Mouse (Mus musculus) liver, embryonic 15.5 days (tissue): ENCODE measurements around the gene Nxt2. TPM values are rescaled to one million over a fixed set of nuclear protein-coding genes. Genes with fewer than 3 reads are reported as not detected.
"Not testable (repeated sequence)": the region's sequence is repeated elsewhere in the genome, so short reads cannot be mapped to it uniquely, and the experiment has no call there.

Experiments used
- ATAC-seq: fragments of 200-750 bp; cut with Nextera tagmentation; 2 replicates; pipeline ENCODE4 v1.8.0; 2017; ENCODE audit warnings: moderate number of reproducible peaks, mild to moderate bottlenecking, moderate library complexity; ENCODE audit not compliant: insufficient read depth
- H3K27ac ChIP-seq: fragments of 300-500 bp; sonication (generic); replicated peaks from 2 replicates; pipeline ENCODE4 v1.5.1; 2015; ENCODE audit warnings: mild to moderate bottlenecking, inconsistent platforms
- H3K27me3 ChIP-seq: fragments of 300-500 bp; sonication (generic); 2 replicates; pipeline ENCODE4 v1.6.1; 2015; ENCODE audit warnings: mild to moderate bottlenecking, inconsistent platforms
- H3K36me3 ChIP-seq: fragments of 300-500 bp; sonication (generic); replicated peaks from 2 replicates; pipeline ENCODE4 v1.6.1; 2015; ENCODE audit warnings: moderate library complexity, mild to moderate bottlenecking, inconsistent platforms
- H3K4me1 ChIP-seq: fragments of 300-500 bp; sonication (generic); replicated peaks from 2 replicates; pipeline ENCODE4 v1.6.1; 2015; ENCODE audit warnings: inconsistent platforms
- H3K4me2 ChIP-seq: fragments of 300-500 bp; sonication (generic); 2 replicates; pipeline ENCODE4 v1.6.1; 2015; ENCODE audit warnings: moderate library complexity, mild to moderate bottlenecking, inconsistent platforms
- H3K4me3 ChIP-seq: fragments of 300-500 bp; sonication (generic); replicated peaks from 2 replicates; pipeline ENCODE4 v1.5.1; 2015; ENCODE audit warnings: mild to moderate bottlenecking, inconsistent platforms
- H3K9ac ChIP-seq: fragments of 300-500 bp; sonication (generic); 2 replicates; pipeline ENCODE4 v1.6.1; 2015; ENCODE audit warnings: moderate library complexity, mild to moderate bottlenecking, inconsistent platforms
- H3K9me3 ChIP-seq: fragments of 300-500 bp; sonication (generic); replicated peaks from 2 replicates; pipeline ENCODE4 v1.6.1; 2016; ENCODE audit warnings: inconsistent platforms
- WGBS: fragments of 180-500 bp; shearing (Covaris S2); methylation state at CpG from one replicate; pipeline ENCODE4 v1.1.7; 2015; ENCODE audit warnings: mixed read lengths; ENCODE audit not compliant: insufficient replicate concordance; 5-methylcytosine and 5-hydroxymethylcytosine counted together
- polyA plus RNA-seq: library from polyadenylated mRNA; unstranded; fragments of >200 nt; fragmentation: Nextera tagmentation; extraction: Ambion mirVana; gene quantifications from 2 replicates; pipeline ENCODE4 v1.2.1, GENCODE M21; 2015

The Nxt2 gene
- polyA plus RNA-seq, 1 experiment from 2014 or later = 7.1 TPM

DNA sequence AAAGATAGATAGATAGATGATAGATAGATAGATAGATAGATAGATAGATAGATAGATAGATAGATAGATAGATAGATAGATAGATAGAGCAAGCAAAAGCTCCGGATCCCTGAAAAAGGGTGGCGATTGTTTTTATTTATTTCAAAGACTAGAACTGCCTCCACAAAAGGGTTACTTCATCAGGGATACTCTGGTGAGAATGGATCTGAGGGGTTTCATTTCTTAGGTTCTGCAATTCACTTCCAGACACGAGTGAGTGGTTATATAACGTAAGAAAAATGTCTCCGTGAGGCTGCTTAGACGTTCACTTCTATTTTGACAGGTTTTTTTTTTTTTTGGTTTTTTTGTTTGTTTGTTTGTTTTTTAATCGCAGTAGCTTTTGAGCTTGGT, 2.2 kb downstream of the Nxt2 start:
- 34% methylated on average over 7 of the region's 7 CpGs for WGBS
- ATAC-seq = no peak
- peak overlapping the region; percentile 66 for H3K4me3 ChIP-seq
- no peaks in the 10 kb centered on the region; the same call in 1 of the 2 replicates for H3K4me1 ChIP-seq
- peak overlapping the region; percentile 66 for H3K4me2 ChIP-seq
- no peaks in the 10 kb centered on the region for H3K9me3 ChIP-seq
- H3K36me3 ChIP-seq = no peaks in the 10 kb centered on the region
- no peak overlapping the region for H3K9ac ChIP-seq
- no peaks in the 10 kb centered on the region for H3K27me3 ChIP-seq
- no peak overlapping the region for H3K27ac ChIP-seq

DNA sequence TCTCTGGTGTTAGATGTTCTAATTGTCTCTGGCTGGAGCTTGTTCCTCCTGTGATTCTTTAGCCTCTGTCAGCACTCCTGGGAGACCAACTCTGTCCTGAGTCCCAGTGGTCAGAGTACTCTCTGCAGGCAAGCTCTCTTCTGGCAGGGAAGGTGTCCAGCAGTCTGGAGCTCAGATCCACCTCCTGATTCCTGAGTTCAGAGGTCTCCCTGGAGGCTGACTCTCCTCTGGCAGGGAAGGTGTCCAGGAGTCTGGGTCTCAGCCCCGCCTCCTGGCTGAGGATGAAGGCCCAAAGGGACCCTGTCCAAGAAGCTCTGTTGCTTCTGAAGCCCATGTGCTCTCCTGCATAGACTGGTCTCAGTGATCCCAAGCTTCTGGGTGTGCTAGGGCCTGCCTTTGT, 9.6 kb downstream of the Nxt2 start:
- 55% methylated on average over 1 of the region's 1 CpGs for WGBS
- not testable (repeated sequence) for H3K27ac ChIP-seq, H3K4me2 ChIP-seq

GRCm38 (mm10) chrX:142237101-142237500, 10.5 kb downstream of the Nxt2 start:
- WGBS = 40% methylated on average over 2 of the region's 2 CpGs
- Histone ChIP-seq H3K9ac (no peak overlapping the region), H3K4me2 (no peak overlapping the region), H3K4me3 (no peak overlapping the region), H3K36me3 (no peaks in the 10 kb centered on the region), H3K4me1 (no peaks in the 10 kb centered on the region), H3K27me3 (no peaks in the 10 kb centered on the region), H3K27ac (no peak overlapping the region), H3K9me3 (no peaks in the 10 kb centered on the region)
- no peak for ATAC-seq

More for the DNA sequence above, 9.6 kb downstream of the Nxt2 start:
- not testable (repeated sequence) for H3K4me1 ChIP-seq, H3K9me3 ChIP-seq, H3K9ac ChIP-seq, H3K4me3 ChIP-seq, H3K36me3 ChIP-seq, H3K27me3 ChIP-seq, ATAC-seq

DNA sequence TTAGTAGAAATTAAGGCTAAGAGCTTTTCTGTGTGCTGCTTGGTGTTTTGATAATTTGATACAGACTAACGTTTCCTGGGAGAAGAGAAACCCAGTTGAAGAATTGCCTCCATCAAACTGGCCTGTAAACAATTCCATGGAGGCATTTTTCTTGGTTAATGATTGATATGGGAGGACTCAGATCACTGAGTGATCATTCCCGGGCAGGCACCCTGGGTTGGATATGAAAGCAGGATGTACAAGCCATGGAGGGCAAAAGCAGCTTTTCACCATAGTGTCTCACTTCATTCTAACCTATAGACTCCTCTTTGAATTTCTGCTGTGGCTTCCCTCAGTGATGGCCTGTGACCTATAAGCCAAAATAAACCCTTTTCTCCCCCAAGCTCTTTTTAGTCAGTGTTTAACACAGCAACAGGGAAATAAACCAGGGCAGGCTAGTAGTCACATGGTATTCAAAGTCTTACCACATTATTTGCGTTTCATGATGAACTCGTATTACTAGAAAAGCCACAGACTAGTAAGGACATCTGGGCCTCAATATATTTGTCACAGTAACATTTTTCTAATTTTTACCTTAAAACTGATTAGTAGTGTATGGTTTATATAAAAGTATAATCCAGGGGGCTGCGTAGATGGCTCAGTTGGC, 19.2 kb downstream of the Nxt2 start:
- Histone ChIP-seq H3K9ac (no peak overlapping the region), H3K36me3 (no peaks in the 10 kb centered on the region), H3K27ac (no peak overlapping the region), H3K4me3 (no peak overlapping the region), H3K4me1 (no peaks in the 10 kb centered on the region), H3K4me2 (no peak overlapping the region), H3K27me3 (no peaks in the 10 kb centered on the region), H3K9me3 (no peaks in the 10 kb centered on the region)
- ATAC-seq = no peak
- WGBS = 54% methylated on average over 5 of the region's 5 CpGs

- ATAC-seq = no peak
- Histone ChIP-seq H3K4me1 (no peaks in the 10 kb centered on the region), H3K4me3 (no peak overlapping the region), H3K36me3 (no peaks in the 10 kb centered on the region), H3K27ac (no peak overlapping the region), H3K9ac (no peak overlapping the region), H3K9me3 (no peaks in the 10 kb centered on the region), H3K4me2 (no peak overlapping the region), H3K27me3 (no peaks in the 10 kb centered on the region)
- 51% methylated on average over 7 of the region's 7 CpGs for WGBS
Measured at GRCm38 (mm10) chrX:142250008-142250736, 23.6 kb downstream of the Nxt2 start.

DNA sequence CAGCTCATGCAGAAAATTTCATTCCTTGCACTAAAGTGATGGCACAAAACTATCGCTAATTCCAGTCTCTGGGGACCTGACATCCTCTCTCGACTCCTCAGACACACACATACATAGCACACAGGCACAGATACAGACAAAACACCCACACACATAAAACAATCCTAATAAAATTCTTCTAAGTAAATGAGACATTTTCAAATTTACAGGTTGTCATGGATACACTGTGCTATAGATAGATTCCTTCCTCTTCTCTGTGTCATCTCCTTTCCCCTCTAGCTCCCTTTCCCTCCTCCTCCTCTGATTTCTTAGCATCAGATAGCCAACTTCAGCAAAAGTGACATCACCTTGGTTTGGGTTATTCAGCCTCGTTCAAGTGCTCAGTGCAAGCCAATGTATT, 49.5 kb downstream of the Nxt2 start:
- H3K4me1 ChIP-seq = no peaks in the 10 kb centered on the region
- no peaks in the 10 kb centered on the region for H3K9me3 ChIP-seq
- WGBS = 66% methylated on average over 3 of the region's 3 CpGs
- no peaks in the 10 kb centered on the region for H3K36me3 ChIP-seq
- H3K9ac ChIP-seq = no peak overlapping the region
- no peak overlapping the region for H3K4me3 ChIP-seq
- H3K27me3 ChIP-seq = 0 out of 2 replicates have a peak, but pooled peaks cover 4% of the 10 kb centered on the region
- no peak for ATAC-seq
- H3K4me2 ChIP-seq = no peak overlapping the region
- H3K27ac ChIP-seq = no peak overlapping the region

- H3K9ac ChIP-seq = no peak overlapping the region
- WGBS = 51% methylated on average over 3 of the region's 3 CpGs
Measured at GRCm38 (mm10) chrX:142276573-142276972, 50.0 kb downstream of the Nxt2 start.

GRCm38 (mm10) chrX:142285905-142286304, 59.3 kb downstream of the Nxt2 start:
- H3K27ac ChIP-seq = no peak overlapping the region
- ATAC-seq = no peak
- H3K9me3 ChIP-seq = no peaks in the 10 kb centered on the region
- WGBS = 41% methylated on average over 5 of the region's 5 CpGs
- H3K36me3 ChIP-seq = no peaks in the 10 kb centered on the region
- H3K27me3 ChIP-seq = peaks cover 4% of the 10 kb centered on the region; the same call in 1 of the 2 replicates
- H3K4me2 ChIP-seq = no peak overlapping the region
- no peak overlapping the region for H3K9ac ChIP-seq
- H3K4me3 ChIP-seq = no peak overlapping the region
- H3K4me1 ChIP-seq = no peaks in the 10 kb centered on the region

More at GRCm38 (mm10) chrX:142276573-142276972, 50.0 kb downstream of the Nxt2 start:
- H3K9me3 ChIP-seq = no peaks in the 10 kb centered on the region
- H3K4me3 ChIP-seq = no peak overlapping the region
- H3K4me1 ChIP-seq = no peaks in the 10 kb centered on the region
- no peak overlapping the region for H3K27ac ChIP-seq
- no peaks in the 10 kb centered on the region for H3K36me3 ChIP-seq
- ATAC-seq = no peak
- 0 out of 2 replicates have a peak, but pooled peaks cover 4% of the 10 kb centered on the region for H3K27me3 ChIP-seq
- H3K4me2 ChIP-seq = no peak overlapping the region

Other genes with a start within 250 kb of the Nxt2 start
- gene Gucy2f, start 29.8 kb upstream of the Nxt2 start, polyA plus RNA-seq = not detected in 2 replicates
- 1.0 and 1.3 TPM in 2 replicates for gene Kcne1l, start 79.5 kb downstream of the Nxt2 start, polyA plus RNA-seq
- gene Acsl4, start 163.8 kb downstream of the Nxt2 start, polyA plus RNA-seq = 12.7 and 13.4 TPM in 2 replicates